Mouse (Mus musculus) induced T-regulatory cell, adult 2 months (primary cell): ENCODE results near the gene Spcs2.
"Not testable (repeated sequence)": the region's sequence is repeated elsewhere in the genome, so short reads cannot be mapped to it uniquely, and the experiment has no call there.

Source experiments
- DNase-seq: peaks from one replicate; pipeline ENCODE4 v3.0.0-alpha.2; 2012; ENCODE audit warnings: low read depth

The Spcs2 gene

GRCm38 (mm10) chr7:99824649-99825483 is 38.4 kb downstream of the Spcs2 start:
- DNase-seq: no peak

- peak; percentile 71 for DNase-seq
Observed at GRCm38 (mm10) chr7:99823045-99823663, 40.1 kb downstream of the Spcs2 start.

GRCm38 (mm10) chr7:99822426-99822825 is 40.8 kb downstream of the Spcs2 start:
- DNase-seq: peak; percentile 77

- DNase-seq: no peak
Observed at GRCm38 (mm10) chr7:99821953-99822352, 41.3 kb downstream of the Spcs2 start.

- peak; percentile 65 for DNase-seq
Observed at GRCm38 (mm10) chr7:99818181-99818725, 45.0 kb downstream of the Spcs2 start.

GRCm38 (mm10) chr7:99813394-99813793 is 49.9 kb downstream of the Spcs2 start:
- peak; percentile 77 for DNase-seq

GRCm38 (mm10) chr7:99811661-99812060 is 51.6 kb downstream of the Spcs2 start:
- no peak for DNase-seq

- DNase-seq: no peak
Observed at GRCm38 (mm10) chr7:99810814-99811213, 52.4 kb downstream of the Spcs2 start.

- DNase-seq: not testable (repeated sequence)
Observed at GRCm38 (mm10) chr7:99807043-99807442, 56.2 kb downstream of the Spcs2 start.

GRCm38 (mm10) chr7:99805340-99805739 is 57.9 kb downstream of the Spcs2 start:
- no peak for DNase-seq

- DNase-seq: not testable (repeated sequence)
Observed at GRCm38 (mm10) chr7:99804033-99804432, 59.2 kb downstream of the Spcs2 start.

- DNase-seq: no peak
Observed at GRCm38 (mm10) chr7:99803535-99803934, 59.7 kb downstream of the Spcs2 start.

- no peak for DNase-seq
Observed at GRCm38 (mm10) chr7:99799118-99799517, 64.1 kb downstream of the Spcs2 start.

- peak; percentile 91 for DNase-seq
Observed at GRCm38 (mm10) chr7:99797911-99798647, 65.2 kb downstream of the Spcs2 start.

- DNase-seq: no peak
Observed at GRCm38 (mm10) chr7:99797261-99797660, 66.0 kb downstream of the Spcs2 start.

GRCm38 (mm10) chr7:99796471-99796870 is 66.8 kb downstream of the Spcs2 start:
- no peak for DNase-seq

GRCm38 (mm10) chr7:99795192-99795981 is 67.9 kb downstream of the Spcs2 start:
- peak; percentile 77 for DNase-seq

- DNase-seq: peak; percentile 44
Observed at GRCm38 (mm10) chr7:99794096-99794495, 69.2 kb downstream of the Spcs2 start.

- DNase-seq: no peak
Observed at GRCm38 (mm10) chr7:99790816-99791215, 72.4 kb downstream of the Spcs2 start.

- DNase-seq: no peak
Observed at GRCm38 (mm10) chr7:99788563-99788962, 74.7 kb downstream of the Spcs2 start.

GRCm38 (mm10) chr7:99787935-99788334 is 75.3 kb downstream of the Spcs2 start:
- no peak for DNase-seq
